Mouse (Mus musculus) Muller cell, postnatal 12 days (primary cell): ENCODE measurements around the gene Phox2b.

Experiments used
- DNase-seq: peaks from one replicate; pipeline ENCODE4 v3.0.0-alpha.2; 2015; ENCODE audit errors: inconsistent ontology term

Gene Phox2b

DNA sequence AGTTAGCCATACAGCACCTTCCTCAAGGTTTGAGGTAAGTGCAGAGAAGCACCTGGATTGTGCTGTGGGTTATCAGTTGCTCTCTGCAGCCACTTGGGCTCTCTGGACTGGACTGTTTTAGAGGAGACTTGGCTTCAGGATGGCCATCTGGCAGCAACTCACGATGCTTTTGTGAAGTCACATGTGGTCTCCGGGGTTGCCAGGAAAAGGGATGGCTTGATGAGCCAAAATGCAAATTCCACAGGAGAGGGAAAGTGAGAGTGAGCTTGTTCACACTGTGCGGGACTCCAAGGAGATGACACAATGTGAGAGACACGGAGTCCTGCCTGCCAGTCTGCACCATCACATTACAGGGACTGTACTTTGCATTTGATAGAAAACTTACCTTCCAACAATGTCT lies 7.3 kb downstream of the Phox2b start:
- peak; percentile 64 for DNase-seq

DNA sequence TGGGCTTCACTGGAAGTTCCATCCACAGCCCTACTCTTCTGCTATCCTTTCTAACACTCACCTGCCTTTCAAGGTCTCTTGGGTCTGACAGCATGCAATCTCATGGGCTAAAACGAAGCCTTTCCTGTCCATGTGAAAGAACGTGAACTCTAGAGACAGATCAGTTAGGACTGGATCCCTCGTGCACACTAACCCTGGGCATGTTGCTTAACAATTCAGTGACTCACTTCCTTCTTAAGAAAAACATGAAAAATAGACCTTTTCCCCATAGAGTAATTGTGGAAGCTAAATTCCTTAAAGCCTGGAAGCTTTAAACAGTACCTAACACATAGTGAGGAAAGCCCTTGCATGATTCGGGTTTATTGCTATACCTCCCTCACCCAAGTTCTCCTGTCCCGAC lies 8.2 kb downstream of the Phox2b start:
- DNase-seq: no peak

DNA sequence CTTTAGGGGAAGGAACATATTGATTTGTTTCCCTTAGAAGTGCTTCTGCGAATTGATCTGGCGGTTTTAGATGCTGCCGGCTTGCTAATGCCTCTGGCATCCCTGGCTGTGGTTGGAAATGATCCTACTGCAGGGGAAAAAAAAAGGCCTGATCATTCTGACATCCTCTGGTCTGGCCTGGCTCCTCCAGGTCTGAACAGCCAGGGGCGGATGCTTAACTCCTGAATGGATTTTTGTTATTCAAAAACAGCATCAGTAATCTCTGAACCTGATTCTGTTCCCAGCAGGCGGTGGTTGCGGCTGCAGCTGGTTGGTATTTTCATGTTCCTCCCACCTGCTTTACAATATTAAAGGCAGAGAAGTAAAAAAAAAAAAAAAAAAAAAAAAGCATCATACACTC lies 16.0 kb downstream of the Phox2b start:
- DNase-seq: no peak

DNA sequence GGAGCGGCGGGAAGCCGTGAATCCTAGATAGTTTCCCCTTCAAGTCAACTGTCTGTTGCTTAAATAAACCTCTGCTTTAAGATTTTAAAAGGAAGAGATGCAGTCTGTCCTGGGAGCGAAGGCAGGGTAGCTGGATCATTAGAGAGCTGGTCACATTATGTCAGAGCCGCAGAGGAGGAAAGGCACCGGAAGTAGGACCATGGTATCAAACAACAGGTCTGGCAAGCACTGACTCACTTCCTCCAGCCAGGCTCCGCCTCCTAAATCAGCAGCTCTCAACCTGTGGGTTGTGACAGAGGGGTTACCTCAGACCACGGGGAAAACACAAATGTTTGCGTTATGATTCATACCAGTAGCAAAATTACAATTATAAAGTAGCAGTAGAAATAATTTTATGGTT lies 35.5 kb downstream of the Phox2b start:
- no peak for DNase-seq

DNA sequence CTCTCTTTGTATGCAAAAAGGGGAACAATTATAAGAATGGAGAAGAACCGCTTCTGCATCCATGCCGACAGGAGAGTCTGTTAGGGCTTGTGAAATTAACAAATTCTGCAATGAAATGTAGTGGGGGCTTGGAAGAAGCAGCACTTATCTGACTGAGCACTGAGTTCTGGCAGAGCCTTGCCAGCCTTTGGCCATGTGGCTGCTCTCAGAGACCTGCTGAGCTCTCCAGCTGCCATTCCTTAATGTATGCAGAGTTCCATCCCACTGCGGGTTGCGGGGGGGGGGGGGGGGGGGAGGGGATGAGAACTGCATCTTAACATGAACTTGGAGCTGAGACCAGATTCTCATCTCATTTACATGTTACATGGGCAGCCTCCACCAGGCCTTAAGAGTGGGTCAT lies 38.6 kb downstream of the Phox2b start:
- DNase-seq: no peak

DNA sequence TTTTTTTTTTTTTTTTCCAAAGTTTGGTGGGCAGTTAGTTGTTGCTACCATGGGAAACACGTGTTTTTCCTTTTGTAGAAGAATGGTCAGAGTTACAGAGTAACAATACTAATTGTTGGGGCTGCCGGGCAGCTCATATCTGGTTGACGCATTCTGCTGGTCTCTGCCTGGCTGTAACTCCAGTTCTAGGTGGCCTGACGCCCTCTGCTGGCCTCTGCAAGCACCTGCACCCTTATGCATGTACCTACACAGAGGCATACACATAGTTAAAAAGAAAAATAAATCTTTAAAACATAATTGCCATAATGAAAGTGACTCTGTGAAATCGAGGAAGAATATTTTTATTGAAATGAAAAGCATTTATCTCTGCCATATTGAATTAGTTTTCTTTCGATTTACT lies 41.3 kb downstream of the Phox2b start:
- no peak for DNase-seq

DNA sequence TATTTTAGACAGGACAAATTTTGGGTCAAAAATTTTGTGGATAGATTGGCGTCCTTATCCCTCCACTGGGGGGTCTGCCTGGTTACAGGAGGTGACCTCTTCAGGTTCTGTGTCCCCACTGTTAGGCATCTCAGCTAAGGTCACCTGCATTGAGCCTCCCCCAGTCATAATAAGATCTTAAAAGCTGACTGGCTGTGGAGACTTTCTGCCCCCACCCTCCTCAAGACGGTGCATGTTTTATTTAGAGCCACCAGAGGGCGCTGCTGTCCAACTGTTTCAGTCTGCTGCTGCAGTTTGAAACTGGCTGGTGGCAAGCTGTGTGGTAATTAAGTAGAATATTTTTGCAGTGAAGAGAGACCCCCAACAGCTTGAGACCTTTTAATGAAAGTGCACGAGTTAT lies 51.1 kb downstream of the Phox2b start:
- DNase-seq: peak; percentile 35
